Mouse (Mus musculus) monocyte, adult 59 days (primary cell): ENCODE measurements around the gene Grm6. TPM values are rescaled to one million over a fixed set of nuclear protein-coding genes. Genes with fewer than 3 reads are reported as not detected.

Experiments
- total RNA-seq, 2 experiments: library from RNA; stranded (reverse); gene quantifications; one replicate each; pipeline ENCODE4 v1.2.4; 2023

The Grm6 gene
- total RNA-seq = not detected

GRCm38 (mm10) chr11:50850177-50850735, at the start of gene Grm6:
Gene Grm6, plus strand, starts transcription at chr11:50850685.

GRCm38 (mm10) chr11:50827010-50827953, 23.2 kb upstream of the Grm6 start, which contains the start of gene Zfp354c:
Gene Zfp354c, minus strand, starts transcription at chr11:50827724.

GRCm38 (mm10) chr11:50841023-50841735, 9.3 kb upstream of the Grm6 start, which contains the start of gene Zfp879:
Gene Zfp879, minus strand, starts transcription at chr11:50841552.

GRCm38 (mm10) chr11:50887390-50888128, 37.1 kb downstream of the Grm6 start, which contains the start of gene Zfp454:
Gene Zfp454, minus strand, starts transcription at chr11:50887651.

Other genes starting within 250 kb of the Grm6 start
- gene Adamts2, start 248.6 kb upstream of the Grm6 start, total RNA-seq = under 1 TPM; 0.37 to 0.58 TPM
- under 1 TPM; 0.50 to 0.88 TPM for gene Zfp354c, start 23.0 kb upstream of the Grm6 start, total RNA-seq
- not detected for gene Zfp879, start 9.1 kb upstream of the Grm6 start, total RNA-seq
- gene Zfp454, start 37.0 kb downstream of the Grm6 start, total RNA-seq = not detected
- gene Zfp2, start 65.5 kb downstream of the Grm6 start, total RNA-seq = under 1 TPM; 0.50 to 0.52 TPM
- not detected for gene Zfp354b, start 80.9 kb downstream of the Grm6 start, total RNA-seq
- not detected for gene 4933414I15Rik, start 93.1 kb downstream of the Grm6 start, total RNA-seq
- gene Prop1, start 103.1 kb downstream of the Grm6 start, total RNA-seq = not detected
- not detected for gene Olfr1378, start 115.8 kb downstream of the Grm6 start, total RNA-seq
- not detected for gene Olfr1377, start 131.3 kb downstream of the Grm6 start, total RNA-seq
- gene Olfr51, start 152.9 kb downstream of the Grm6 start, total RNA-seq = not detected
- not detected for gene Olfr54, start 163.6 kb downstream of the Grm6 start, total RNA-seq
- not detected for gene Olfr1375, start 197.4 kb downstream of the Grm6 start, total RNA-seq
- not detected for gene Zfp354a, start 208.6 kb downstream of the Grm6 start, total RNA-seq